Mouse (Mus musculus) liver, adult 2 months (tissue): ENCODE results near the gene Qrsl1.

Source experiments
- CTCF ChIP-seq: fragments of 200-500 bp; IDR thresholded peaks from 2 replicates; pipeline ENCODE4 v1.5.1; 2011; ENCODE audit warnings: low read depth, low read length, control low read depth
- POLR2A ChIP-seq: fragments of 200-500 bp; IDR thresholded peaks from 2 replicates; pipeline ENCODE4 v1.6.1; 2011; ENCODE audit warnings: low read length, control low read depth; ENCODE audit not compliant: insufficient read depth; ENCODE audit errors: extremely low read depth

- TF ChIP-seq POLR2A (no peak), CTCF (no peak)
These were observed 518 bp downstream of the Qrsl1 start for GRCm38 (mm10) chr10:43900883-43901570.
